Mouse (Mus musculus) neural tube, embryonic 14.5 days (tissue): Measurements from ENCODE around the gene Pdzd7. TPM values are rescaled to one million over a fixed set of nuclear protein-coding genes. Genes with fewer than 3 reads are reported as not detected.

Experiments used
- ATAC-seq: fragments of 200-750 bp; cut with Nextera tagmentation; 2 replicates; pipeline ENCODE4 v1.8.0; 2017; ENCODE audit warnings: low read depth, mild to moderate bottlenecking, moderate TSS enrichment, moderate library complexity
- H3K27ac ChIP-seq: fragments of 300-500 bp; sonication (generic); 2 replicates; pipeline ENCODE4 v1.5.1; 2014; ENCODE audit warnings: low read depth, mild to moderate bottlenecking, control low read depth, low read length, moderate library complexity, mixed read lengths
- H3K27me3 ChIP-seq: fragments of 300-500 bp; sonication (generic); 2 replicates; pipeline ENCODE4 v1.6.1; 2014; ENCODE audit warnings: low read length; ENCODE audit not compliant: control insufficient read depth, insufficient read depth
- H3K36me3 ChIP-seq: fragments of 300-500 bp; sonication (generic); 2 replicates; pipeline ENCODE4 v1.6.1; 2014; ENCODE audit warnings: low read length, mixed read lengths; ENCODE audit not compliant: control insufficient read depth, insufficient read depth
- H3K4me1 ChIP-seq: fragments of 300-500 bp; sonication (generic); 2 replicates; pipeline ENCODE4 v1.6.1; 2014; ENCODE audit warnings: low read length; ENCODE audit not compliant: control insufficient read depth, insufficient read depth
- H3K4me2 ChIP-seq: fragments of 300-500 bp; sonication (generic); 2 replicates; pipeline ENCODE4 v1.6.1; 2014; ENCODE audit warnings: mild to moderate bottlenecking, low read depth, low read length, control low read depth
- H3K4me3 ChIP-seq: fragments of 300-500 bp; sonication (generic); 2 replicates; pipeline ENCODE4 v1.5.1; 2014; ENCODE audit warnings: low read depth, low read length, control low read depth, mixed read lengths
- H3K9ac ChIP-seq: fragments of 300-500 bp; sonication (generic); replicated peaks from 2 replicates; pipeline ENCODE4 v1.6.1; 2014; ENCODE audit warnings: low read depth, mild to moderate bottlenecking, control low read depth, low read length, mixed read lengths
- H3K9me3 ChIP-seq: fragments of 300-500 bp; sonication (generic); 2 replicates; pipeline ENCODE4 v1.6.1; 2016; ENCODE audit warnings: low read length; ENCODE audit not compliant: control insufficient read depth
- WGBS: fragments of 180-500 bp; shearing (Covaris S2); extraction: QIAGEN DNeasy Blood & Tissue Kit; methylation state at CpG from one replicate; pipeline ENCODE4 v1.1.7; 2014; 5-methylcytosine and 5-hydroxymethylcytosine counted together
- polyA plus RNA-seq: library from polyadenylated mRNA; unstranded; fragments of >200 nt; fragmentation: Nextera tagmentation; extraction: Ambion mirVana; gene quantifications from 2 replicates; pipeline ENCODE4 v1.2.1, GENCODE M21; 2014

Pdzd7 gene
- polyA plus RNA-seq, 1 experiment from 2014 or later = 2.5 TPM

GRCm38 (mm10) chr19:45017216-45017771 lies 28.2 kb downstream of the Pdzd7 start:
- peak; percentile 68 for ATAC-seq
- 0% methylated on average over 13 of the region's 27 CpGs for WGBS
- Histone ChIP-seq H3K9ac (peak overlapping the region; percentile 72), H3K36me3 (no peaks in the 10 kb centered on the region), H3K4me2 (peak overlapping the region; percentile 91), H3K27ac (peak overlapping the region; percentile 94), H3K27me3 (no peaks in the 10 kb centered on the region), H3K4me3 (peak overlapping the region; percentile 62), H3K4me1 (peaks cover 38% of the 10 kb centered on the region), H3K9me3 (no peaks in the 10 kb centered on the region)

DNA sequence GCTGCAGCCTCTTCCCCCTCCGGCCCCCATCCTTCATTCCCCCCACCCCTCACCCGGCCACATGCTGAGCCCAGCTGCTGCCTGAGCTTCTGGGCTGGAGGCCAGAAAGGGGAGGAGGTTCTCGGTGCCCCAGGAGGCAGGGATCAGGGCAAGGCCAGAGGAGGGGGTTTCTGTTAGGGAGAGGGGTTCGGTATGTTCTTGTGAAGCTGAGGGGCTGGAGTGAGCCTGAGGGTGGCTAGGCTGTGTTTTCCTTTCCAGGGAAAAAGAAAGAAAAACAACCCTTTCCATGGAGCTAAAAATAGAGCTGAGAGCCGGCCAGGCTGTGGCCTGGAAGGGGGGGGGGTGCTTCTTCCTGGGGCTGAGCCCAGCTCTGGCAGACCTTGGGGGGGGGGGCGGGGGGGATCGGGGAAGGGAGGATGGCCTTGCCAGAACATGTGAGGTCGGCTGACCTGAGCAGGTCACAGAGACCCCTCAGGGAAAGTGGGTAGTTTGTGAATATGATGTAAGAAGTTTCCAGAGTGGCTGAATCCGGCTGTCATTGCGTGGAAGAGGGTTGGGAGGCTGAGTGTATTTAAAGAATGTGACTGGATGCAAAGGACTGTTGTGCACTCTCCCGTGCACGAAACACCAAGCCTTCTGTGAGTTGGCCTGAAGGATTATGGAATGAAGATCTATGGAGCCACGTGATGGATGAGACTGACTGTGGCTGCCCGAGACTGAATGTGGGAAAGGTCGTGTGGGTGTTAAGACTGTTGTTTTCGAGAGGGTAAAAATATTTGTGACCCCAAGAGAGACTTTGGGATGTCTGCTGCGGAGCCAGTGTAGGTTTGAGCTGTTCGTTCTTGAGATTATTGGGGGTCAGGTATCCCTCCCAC lies 28.9 kb downstream of the Pdzd7 start:
- 0 out of 2 replicates have a peak, but pooled peaks cover 3% of the 10 kb centered on the region for H3K36me3 ChIP-seq
- peak overlapping the region; percentile 91 for H3K4me2 ChIP-seq
- peak overlapping the region; percentile 72 for H3K9ac ChIP-seq
- WGBS = under 1% methylated on average over 16 of the region's 18 CpGs
- H3K27me3 ChIP-seq = no peaks in the 10 kb centered on the region
- no peaks in the 10 kb centered on the region for H3K9me3 ChIP-seq
- peak; percentile 25 for ATAC-seq
- peak overlapping the region; percentile 62 for H3K4me3 ChIP-seq
- H3K27ac ChIP-seq = peak overlapping the region; percentile 94
- H3K4me1 ChIP-seq = peaks cover 38% of the 10 kb centered on the region

- H3K36me3 ChIP-seq = peaks cover 11% of the 10 kb centered on the region; the same call in 1 of the 2 replicates
- ATAC-seq = peak; percentile 26; the same call in 1 of the 2 replicates
- H3K27ac ChIP-seq = peak overlapping the region; percentile 94
- H3K4me3 ChIP-seq = peak overlapping the region; percentile 31
- no peaks in the 10 kb centered on the region for H3K9me3 ChIP-seq
- under 1% methylated on average over 30 of the region's 34 CpGs for WGBS
- no peaks in the 10 kb centered on the region for H3K27me3 ChIP-seq
- peaks cover 33% of the 10 kb centered on the region for H3K4me1 ChIP-seq
- H3K4me2 ChIP-seq = peak overlapping the region; percentile 91
- H3K9ac ChIP-seq = peak overlapping the region; percentile 35; the same call in 1 of the 2 replicates
Measured at GRCm38 (mm10) chr19:45015518-45016281, 29.8 kb downstream of the Pdzd7 start.

GRCm38 (mm10) chr19:45014981-45015402 lies 30.5 kb downstream of the Pdzd7 start:
- peak overlapping the region; percentile 35; the same call in 1 of the 2 replicates for H3K9ac ChIP-seq
- ATAC-seq = no peak
- peak overlapping the region; percentile 16; the same call in 1 of the 2 replicates for H3K27ac ChIP-seq
- H3K36me3 ChIP-seq = peaks cover 18% of the 10 kb centered on the region; the same call in 1 of the 2 replicates
- WGBS = under 1% methylated on average over 24 of the region's 25 CpGs
- no peaks in the 10 kb centered on the region for H3K27me3 ChIP-seq
- peaks cover 28% of the 10 kb centered on the region for H3K4me1 ChIP-seq
- H3K4me2 ChIP-seq = peak overlapping the region; percentile 91
- no peaks in the 10 kb centered on the region for H3K9me3 ChIP-seq
- peak overlapping the region; percentile 31 for H3K4me3 ChIP-seq

DNA sequence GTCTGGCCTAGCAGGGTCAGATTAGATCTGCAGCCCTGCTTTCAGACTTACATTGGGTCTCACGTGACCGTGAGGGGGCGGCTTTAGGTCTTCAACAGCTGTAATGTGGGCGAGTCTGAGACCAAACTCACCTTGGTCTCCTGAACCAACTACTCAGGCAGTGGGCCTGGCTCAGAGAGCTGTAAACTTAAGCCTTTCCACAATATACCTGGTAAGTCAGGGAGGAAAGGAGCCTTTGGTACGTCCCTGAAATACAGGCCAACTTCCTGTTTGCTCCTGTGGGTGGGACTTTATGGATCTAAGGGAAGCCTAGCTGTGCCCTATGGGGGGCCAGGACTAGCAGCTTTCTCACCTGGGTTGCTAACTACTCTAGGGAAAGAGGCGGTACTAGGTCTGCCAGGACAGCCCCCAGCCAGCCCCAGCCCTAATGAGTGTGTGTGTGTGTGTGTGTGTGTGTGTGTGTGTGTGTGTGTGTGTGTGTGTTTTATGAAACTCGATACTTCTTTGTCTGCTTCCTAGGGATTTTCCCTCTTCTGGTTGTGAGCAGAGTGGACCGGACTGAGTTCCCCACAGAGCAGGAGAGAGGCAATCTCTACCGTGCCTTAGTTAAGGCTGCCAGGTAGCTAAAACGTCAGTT lies 31.1 kb downstream of the Pdzd7 start, which contains the start of gene Lzts2:
Lzts2 (plus strand) TSS at position 80 of the 637 bp plus-strand sequence.
- Histone ChIP-seq H3K27ac (peak within 1 kb of the TSS; percentile 16; the same call in 1 of the 2 replicates), H3K9me3 (no peaks in the 10 kb centered on the region), H3K4me3 (peak within 1 kb of the TSS; percentile 31), H3K4me1 (peaks cover 30% of the 10 kb centered on the region), H3K27me3 (no peaks in the 10 kb centered on the region), H3K9ac (peak within 1 kb of the TSS; percentile 35; the same call in 1 of the 2 replicates), H3K4me2 (peak within 1 kb of the TSS; percentile 91), H3K36me3 (peaks cover 20% of the 10 kb centered on the region; the same call in 1 of the 2 replicates)
- WGBS = 10% methylated on average over 10 of the region's 10 CpGs
- ATAC-seq = no peak

DNA sequence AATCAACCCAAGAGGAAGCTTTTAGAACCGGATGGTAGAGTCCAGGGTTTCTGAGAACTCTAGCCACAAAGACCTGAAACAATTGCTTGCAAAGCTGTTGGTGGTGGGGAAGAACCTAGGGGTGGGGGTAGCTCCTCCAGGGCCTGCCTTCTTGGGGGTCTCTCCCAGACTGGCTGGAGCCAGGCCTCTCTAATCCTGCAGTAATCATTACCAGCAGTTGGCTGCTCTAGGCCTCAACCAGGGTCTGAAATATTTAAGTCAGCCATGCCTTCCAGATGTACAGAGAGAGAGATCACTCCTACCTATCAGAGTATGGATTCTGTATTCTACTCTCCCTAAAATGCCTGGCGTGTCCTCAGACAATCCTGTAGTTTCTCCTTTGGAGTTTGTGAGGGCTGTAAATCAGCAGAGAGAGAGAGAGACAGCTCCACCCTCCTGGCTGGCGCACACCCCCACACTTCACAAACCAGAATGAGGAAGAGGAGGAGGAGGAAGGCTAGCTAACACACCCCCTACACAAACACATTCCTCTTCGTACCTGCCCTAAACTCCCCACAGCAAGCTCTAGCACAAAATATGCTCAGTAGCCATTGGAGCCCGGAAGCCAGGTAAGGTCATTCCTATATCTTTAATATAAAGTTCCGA lies 31.8 kb downstream of the Pdzd7 start:
- Histone ChIP-seq H3K9ac (no peak overlapping the region), H3K27me3 (no peaks in the 10 kb centered on the region), H3K4me3 (no peak overlapping the region), H3K9me3 (no peaks in the 10 kb centered on the region), H3K36me3 (peaks cover 20% of the 10 kb centered on the region; the same call in 1 of the 2 replicates), H3K27ac (no peak overlapping the region), H3K4me1 (peaks cover 25% of the 10 kb centered on the region), H3K4me2 (no peak overlapping the region)
- no peak for ATAC-seq
- WGBS = 60% methylated on average over 6 of the region's 6 CpGs

DNA sequence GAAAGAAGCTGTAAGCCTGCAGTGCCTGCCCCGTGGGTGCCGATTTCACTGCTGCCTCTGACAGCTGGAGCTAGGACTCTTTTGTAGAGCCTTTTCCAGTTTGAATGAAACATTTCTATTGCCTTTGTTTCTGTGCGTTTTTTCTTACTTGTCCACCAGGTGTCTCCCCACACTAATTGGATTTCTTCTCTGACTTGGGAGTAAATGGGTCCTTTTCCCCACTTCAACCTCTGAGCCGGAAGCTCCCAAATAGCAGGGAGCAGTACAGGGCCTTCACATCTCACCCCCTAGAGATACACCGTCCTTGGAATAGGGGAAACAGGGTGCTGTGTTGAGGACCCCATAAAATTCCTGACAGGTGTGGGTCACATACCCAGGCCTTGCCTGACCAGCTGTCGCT lies 32.9 kb downstream of the Pdzd7 start:
- Histone ChIP-seq H3K9me3 (no peaks in the 10 kb centered on the region), H3K4me1 (peaks cover 24% of the 10 kb centered on the region), H3K4me3 (no peak overlapping the region), H3K9ac (no peak overlapping the region), H3K27me3 (no peaks in the 10 kb centered on the region), H3K36me3 (peaks cover 20% of the 10 kb centered on the region; the same call in 1 of the 2 replicates), H3K27ac (peak overlapping the region; percentile 49; the same call in 1 of the 2 replicates), H3K4me2 (no peak overlapping the region)
- WGBS = 32% methylated on average over 6 of the region's 6 CpGs
- no peak for ATAC-seq

DNA sequence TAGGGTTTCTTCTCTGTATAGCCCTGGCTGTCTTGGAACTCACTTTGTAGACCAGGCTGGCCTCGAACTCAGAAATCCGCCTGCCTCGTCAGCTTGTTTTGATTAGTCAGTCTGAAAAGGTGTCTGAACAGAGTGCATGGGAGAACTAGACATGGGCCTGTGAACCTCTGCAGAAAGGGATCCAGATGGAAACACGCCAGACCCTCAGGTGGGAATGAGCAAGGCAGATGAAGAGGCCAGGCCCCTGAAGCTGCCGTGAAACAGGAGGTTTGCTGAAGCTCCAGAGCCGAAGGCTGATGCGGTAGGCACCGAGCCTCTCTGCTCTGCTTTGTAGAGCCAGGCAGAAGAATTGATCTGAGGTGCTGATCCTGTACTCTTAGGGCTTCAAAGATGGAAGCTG lies 33.3 kb downstream of the Pdzd7 start:
- H3K27ac ChIP-seq = peak overlapping the region; percentile 49; the same call in 1 of the 2 replicates
- H3K27me3 ChIP-seq = no peaks in the 10 kb centered on the region
- no peaks in the 10 kb centered on the region for H3K9me3 ChIP-seq
- no peak overlapping the region for H3K4me3 ChIP-seq
- ATAC-seq = no peak
- no peak overlapping the region for H3K9ac ChIP-seq
- WGBS = 85% methylated on average over 8 of the region's 8 CpGs
- peaks cover 27% of the 10 kb centered on the region for H3K4me1 ChIP-seq
- peaks cover 20% of the 10 kb centered on the region; the same call in 1 of the 2 replicates for H3K36me3 ChIP-seq
- no peak overlapping the region for H3K4me2 ChIP-seq
